Mouse (Mus musculus) MEL (cell line): Measurements from ENCODE around the gene A530016L24Rik.

Experiments
- CTCF ChIP-seq, 3 experiments: IDR thresholded peaks in 2 of 3; conservative IDR thresholded peaks in 1 of 3; 2 replicates each; pipeline ENCODE4 v1.5.1; 2011 to 2012; ENCODE audit warnings: low read length in 3 of 3, low read depth in 2 of 3, mild to moderate bottlenecking in 2 of 3, improper control_type of control experiment in 1 of 3, inconsistent platforms in 1 of 3, mixed read lengths in 1 of 3, moderate library complexity in 1 of 3; ENCODE audit not compliant: control insufficient read depth in 1 of 3, insufficient read depth in 1 of 3, poor library complexity in 1 of 3, severe bottlenecking in 1 of 3
- GATA1 ChIP-seq: IDR thresholded peaks from 2 replicates; pipeline ENCODE4 v1.6.1; 2011; ENCODE audit warnings: low read depth, low read length, improper control_type of control experiment

GRCm38 (mm10) chr12:112456144-112456713 lies 33.0 kb upstream of the A530016L24Rik start:
- no peak for TF ChIP-seq CTCF (IDR thresholded peaks at IDR 0.05 in 2 of 3, conservative IDR thresholded peaks at IDR 0.05 in 1 of 3; ENCODE audit: control insufficient read depth in 1 of 3, insufficient read depth in 1 of 3, low read depth in 2 of 3, low read length in 3 of 3, poor library complexity in 1 of 3, severe bottlenecking in 1 of 3)
- TF ChIP-seq GATA1 = no peak
